Mouse (Mus musculus): ENCODE data around the gene Tiam1. TPM values are rescaled to one million over a fixed set of nuclear protein-coding genes. Genes with fewer than 3 reads are reported as not detected.

Tiam1 gene
- total and polyA plus RNA-seq, 2 experiments: 0.27 to 0.65 TPM

- Histone ChIP-seq H3K4me3 (ENCODE audit: insufficient read depth, low read depth, low read length) (no peak overlapping the region), H3K79me2 (ENCODE audit: control insufficient read depth, insufficient read depth, low read length) (no peaks in the 10 kb centered on the region), H3K36me3 (ENCODE audit: control insufficient read depth, insufficient read depth, low read length) (no peaks in the 10 kb centered on the region), H3K4me1 (ENCODE audit: control insufficient read depth, insufficient read depth, low read length) (no peaks in the 10 kb centered on the region), H3K9ac (ENCODE audit: low read depth, low read length) (no peak overlapping the region), H3K27me3 (ENCODE audit: control insufficient read depth, insufficient read depth, low read length) (no peaks in the 10 kb centered on the region), H3K27ac (replicated peaks; ENCODE audit: insufficient read depth, low read depth, low read length) (no peak overlapping the region)
- no peak for DNase-seq (ENCODE audit: extremely low read depth, low read depth, low spot score)
- no peak for TF ChIP-seq POLR2A (IDR thresholded peaks at IDR 0.05; ENCODE audit: extremely low read depth, insufficient read depth, low read length)
- TF ChIP-seq CTCF (IDR thresholded peaks at IDR 0.05; ENCODE audit: low read depth, low read length): no peak
- 79% methylated on average over 5 of the region's 5 CpGs for WGBS
These were observed 280.3 kb downstream of the Tiam1 start for GRCm38 (mm10) chr16:89863264-89863663.

GRCm38 (mm10) chr16:89861531-89861930 lies 282.0 kb downstream of the Tiam1 start:
- Histone ChIP-seq H3K79me2 (ENCODE audit: control insufficient read depth, insufficient read depth, low read length) (no peaks in the 10 kb centered on the region), H3K4me3 (ENCODE audit: insufficient read depth, low read depth, low read length) (no peak overlapping the region), H3K36me3 (ENCODE audit: control insufficient read depth, insufficient read depth, low read length) (no peaks in the 10 kb centered on the region), H3K27ac (replicated peaks; ENCODE audit: insufficient read depth, low read depth, low read length) (no peak overlapping the region), H3K9ac (ENCODE audit: low read depth, low read length) (no peak overlapping the region), H3K4me1 (ENCODE audit: control insufficient read depth, insufficient read depth, low read length) (no peaks in the 10 kb centered on the region), H3K27me3 (ENCODE audit: control insufficient read depth, insufficient read depth, low read length) (no peaks in the 10 kb centered on the region)
- DNase-seq (ENCODE audit: extremely low read depth, low read depth, low spot score): peak; percentile 7
- TF ChIP-seq POLR2A (IDR thresholded peaks at IDR 0.05; ENCODE audit: extremely low read depth, insufficient read depth, low read length) (no peak), CTCF (IDR thresholded peaks at IDR 0.05; ENCODE audit: low read depth, low read length) (no peak)
- 63% methylated on average over 5 of the region's 5 CpGs for WGBS

GRCm38 (mm10) chr16:89860708-89861107 lies 282.9 kb downstream of the Tiam1 start:
- no peak for DNase-seq (ENCODE audit: extremely low read depth, low read depth, low spot score)
- H3K27ac ChIP-seq (replicated peaks; ENCODE audit: insufficient read depth, low read depth, low read length): no peak overlapping the region
- no peaks in the 10 kb centered on the region for H3K27me3 ChIP-seq (ENCODE audit: control insufficient read depth, insufficient read depth, low read length)
- no peaks in the 10 kb centered on the region for H3K36me3 ChIP-seq (ENCODE audit: control insufficient read depth, insufficient read depth, low read length)
- no peak for TF ChIP-seq CTCF (IDR thresholded peaks at IDR 0.05; ENCODE audit: low read depth, low read length)
- TF ChIP-seq POLR2A (IDR thresholded peaks at IDR 0.05; ENCODE audit: extremely low read depth, insufficient read depth, low read length): no peak
- no peak overlapping the region for H3K9ac ChIP-seq (ENCODE audit: low read depth, low read length)
- no peaks in the 10 kb centered on the region for H3K79me2 ChIP-seq (ENCODE audit: control insufficient read depth, insufficient read depth, low read length)
- H3K4me1 ChIP-seq (ENCODE audit: control insufficient read depth, insufficient read depth, low read length): no peaks in the 10 kb centered on the region
- 83% methylated on average over 6 of the region's 6 CpGs for WGBS
- no peak overlapping the region for H3K4me3 ChIP-seq (ENCODE audit: insufficient read depth, low read depth, low read length)

GRCm38 (mm10) chr16:89857666-89858065 lies 285.9 kb downstream of the Tiam1 start:
- TF ChIP-seq CTCF (IDR thresholded peaks at IDR 0.05; ENCODE audit: low read depth, low read length) (no peak), POLR2A (IDR thresholded peaks at IDR 0.05; ENCODE audit: extremely low read depth, insufficient read depth, low read length) (no peak)
- WGBS: 82% methylated on average over 3 of the region's 3 CpGs
- Histone ChIP-seq H3K4me3 (ENCODE audit: insufficient read depth, low read depth, low read length) (no peak overlapping the region), H3K36me3 (ENCODE audit: control insufficient read depth, insufficient read depth, low read length) (no peaks in the 10 kb centered on the region), H3K4me1 (ENCODE audit: control insufficient read depth, insufficient read depth, low read length) (no peaks in the 10 kb centered on the region), H3K27me3 (ENCODE audit: control insufficient read depth, insufficient read depth, low read length) (no peaks in the 10 kb centered on the region), H3K9ac (ENCODE audit: low read depth, low read length) (no peak overlapping the region), H3K79me2 (ENCODE audit: control insufficient read depth, insufficient read depth, low read length) (no peaks in the 10 kb centered on the region), H3K27ac (replicated peaks; ENCODE audit: insufficient read depth, low read depth, low read length) (no peak overlapping the region)
- no peak for DNase-seq (ENCODE audit: extremely low read depth, low read depth, low spot score)

GRCm38 (mm10) chr16:89854731-89855130 lies 288.8 kb downstream of the Tiam1 start:
- WGBS: 75% methylated on average over 8 of the region's 8 CpGs
- TF ChIP-seq CTCF (IDR thresholded peaks at IDR 0.05; ENCODE audit: low read depth, low read length): no peak
- no peak for TF ChIP-seq POLR2A (IDR thresholded peaks at IDR 0.05; ENCODE audit: extremely low read depth, insufficient read depth, low read length)

GRCm38 (mm10) chr16:89851333-89851732 lies 292.2 kb downstream of the Tiam1 start:
- Histone ChIP-seq H3K9ac (ENCODE audit: low read depth, low read length) (no peak overlapping the region), H3K4me1 (ENCODE audit: control insufficient read depth, insufficient read depth, low read length) (no peaks in the 10 kb centered on the region), H3K36me3 (ENCODE audit: control insufficient read depth, insufficient read depth, low read length) (no peaks in the 10 kb centered on the region), H3K27me3 (ENCODE audit: control insufficient read depth, insufficient read depth, low read length) (peaks cover 3% of the 10 kb centered on the region; the same call in 1 of the 2 replicates), H3K27ac (replicated peaks; ENCODE audit: insufficient read depth, low read depth, low read length) (no peak overlapping the region), H3K4me3 (ENCODE audit: insufficient read depth, low read depth, low read length) (no peak overlapping the region), H3K79me2 (ENCODE audit: control insufficient read depth, insufficient read depth, low read length) (no peaks in the 10 kb centered on the region)
- DNase-seq (ENCODE audit: extremely low read depth, low read depth, low spot score): no peak
- 83% methylated on average over 9 of the region's 9 CpGs for WGBS
- TF ChIP-seq POLR2A (IDR thresholded peaks at IDR 0.05; ENCODE audit: extremely low read depth, insufficient read depth, low read length): no peak
- TF ChIP-seq CTCF (IDR thresholded peaks at IDR 0.05; ENCODE audit: low read depth, low read length): no peak

More at GRCm38 (mm10) chr16:89854731-89855130, 288.8 kb downstream of the Tiam1 start:
- Histone ChIP-seq H3K4me1 (ENCODE audit: control insufficient read depth, insufficient read depth, low read length) (no peaks in the 10 kb centered on the region), H3K27ac (replicated peaks; ENCODE audit: insufficient read depth, low read depth, low read length) (no peak overlapping the region), H3K79me2 (ENCODE audit: control insufficient read depth, insufficient read depth, low read length) (no peaks in the 10 kb centered on the region), H3K4me3 (ENCODE audit: insufficient read depth, low read depth, low read length) (no peak overlapping the region), H3K9ac (ENCODE audit: low read depth, low read length) (no peak overlapping the region), H3K27me3 (ENCODE audit: control insufficient read depth, insufficient read depth, low read length) (no peaks in the 10 kb centered on the region), H3K36me3 (ENCODE audit: control insufficient read depth, insufficient read depth, low read length) (no peaks in the 10 kb centered on the region)
- DNase-seq (ENCODE audit: extremely low read depth, low read depth, low spot score): no peak
